Mouse (Mus musculus) telencephalon, adult 2 months (tissue): ENCODE data around the gene Pip4k2b.

ENCODE experiments used
- DNase-seq: peaks from one replicate; pipeline ENCODE4 v3.0.0-alpha.2; 2011; ENCODE audit warnings: low read depth, low spot score

Pip4k2b gene

GRCm38 (mm10) chr11:97694921-97695711, 49.4 kb downstream of the Pip4k2b start:
- DNase-seq, result no peak

DNA sequence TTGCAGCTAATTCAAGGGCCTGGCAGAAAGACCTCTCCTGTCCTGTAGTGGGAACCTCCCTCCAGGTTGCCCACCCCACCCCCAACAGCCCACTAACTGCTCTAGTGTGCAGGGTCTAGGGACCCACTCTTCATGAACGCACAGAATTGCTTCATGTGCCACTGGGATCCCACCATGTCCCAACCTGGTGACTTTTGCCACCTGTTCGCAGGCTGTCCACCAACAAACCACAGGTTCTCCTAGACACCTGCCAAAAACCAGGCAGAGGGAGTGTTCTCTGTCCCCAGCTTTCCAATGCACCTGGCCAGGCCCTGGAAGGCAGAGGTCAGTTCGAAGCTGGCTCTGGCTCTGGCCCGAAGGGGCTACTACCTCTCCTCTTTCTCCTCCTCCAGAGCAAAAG, 50.1 kb downstream of the Pip4k2b start:
- DNase-seq, result no peak

DNA sequence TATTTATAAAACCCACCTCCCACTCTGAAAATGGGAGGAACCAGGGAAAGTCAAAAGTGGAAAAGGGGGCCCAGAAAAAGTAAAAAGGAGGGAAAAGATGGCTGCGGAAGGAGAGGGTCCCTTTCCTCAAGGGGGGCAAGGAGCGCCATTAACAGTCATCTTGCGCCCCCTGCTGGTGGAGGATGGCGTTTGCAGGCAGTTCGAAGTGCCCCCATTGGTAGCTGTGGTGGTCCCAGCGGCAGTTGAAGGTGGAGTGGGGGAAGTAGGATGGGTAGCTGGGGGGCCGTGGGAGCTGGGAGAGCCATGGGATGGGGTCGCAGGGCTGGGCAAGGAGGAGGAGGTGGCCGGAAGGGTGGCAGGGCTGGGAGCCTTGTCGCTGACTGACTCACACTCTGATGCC, 54.6 kb downstream of the Pip4k2b start:
- DNase-seq, result no peak

- no peak for DNase-seq
These were observed 57.4 kb downstream of the Pip4k2b start for GRCm38 (mm10) chr11:97687061-97687460.

GRCm38 (mm10) chr11:97686322-97686908, 58.1 kb downstream of the Pip4k2b start:
- DNase-seq, result no peak

DNA sequence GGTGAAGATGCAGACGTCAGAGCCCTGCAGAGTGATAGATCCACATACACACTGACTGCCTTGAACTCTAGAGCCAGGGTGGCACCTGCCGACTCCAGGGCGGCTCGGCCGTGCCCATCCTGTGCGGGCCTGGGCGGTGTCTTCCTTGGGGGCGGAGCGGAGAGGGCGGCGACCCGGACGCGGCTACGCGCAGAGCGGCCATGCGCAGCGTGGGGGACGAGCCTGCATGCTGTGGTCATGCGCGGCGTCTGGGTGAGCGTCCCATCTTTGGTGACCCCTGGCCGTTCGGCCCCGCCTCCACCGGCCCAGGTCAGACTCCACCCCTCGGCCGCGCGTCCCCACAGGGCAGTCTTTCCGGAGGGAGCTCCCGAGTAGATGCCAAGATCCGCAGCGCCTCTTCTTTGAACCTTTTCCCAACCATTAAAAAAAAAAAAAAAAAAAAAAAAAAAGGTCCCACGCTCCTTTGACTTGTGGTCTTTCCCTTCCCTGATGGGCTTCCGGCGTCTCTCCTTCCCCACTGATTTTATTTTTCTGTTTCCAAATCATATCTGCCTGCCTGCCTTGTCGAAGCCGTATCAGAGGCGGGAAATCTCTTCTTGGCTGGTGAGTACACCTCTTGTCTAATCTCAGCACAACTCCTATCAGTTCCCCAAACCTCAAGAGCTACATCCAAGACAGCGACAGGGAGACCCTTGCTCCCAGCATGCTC, 58.7 kb downstream of the Pip4k2b start, which contains the start of gene Cisd3:
Gene Cisd3, plus strand, starts transcription at position 214 of the 709 bp plus-strand sequence.
- no peak for DNase-seq

DNA sequence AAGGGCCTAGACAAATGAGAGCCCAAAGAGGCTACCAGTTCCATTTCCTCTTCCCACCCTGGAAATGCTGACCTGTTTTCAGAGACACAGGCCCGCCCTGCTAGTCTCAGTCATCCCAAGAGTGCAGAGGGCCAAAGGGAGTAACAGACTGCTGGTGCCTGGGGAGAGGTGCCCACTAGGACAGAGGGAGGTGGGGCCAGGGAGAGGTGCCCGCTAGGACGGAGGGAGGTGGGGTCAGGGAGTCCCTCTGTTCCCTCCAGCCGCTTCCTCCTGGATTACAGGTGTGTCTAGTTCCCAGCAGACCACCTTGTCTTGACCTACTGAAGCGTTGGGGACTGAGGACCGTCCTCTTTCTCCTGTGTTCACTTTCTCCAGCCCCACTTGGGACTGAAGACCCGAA, 59.7 kb downstream of the Pip4k2b start:
- DNase-seq, result no peak

DNA sequence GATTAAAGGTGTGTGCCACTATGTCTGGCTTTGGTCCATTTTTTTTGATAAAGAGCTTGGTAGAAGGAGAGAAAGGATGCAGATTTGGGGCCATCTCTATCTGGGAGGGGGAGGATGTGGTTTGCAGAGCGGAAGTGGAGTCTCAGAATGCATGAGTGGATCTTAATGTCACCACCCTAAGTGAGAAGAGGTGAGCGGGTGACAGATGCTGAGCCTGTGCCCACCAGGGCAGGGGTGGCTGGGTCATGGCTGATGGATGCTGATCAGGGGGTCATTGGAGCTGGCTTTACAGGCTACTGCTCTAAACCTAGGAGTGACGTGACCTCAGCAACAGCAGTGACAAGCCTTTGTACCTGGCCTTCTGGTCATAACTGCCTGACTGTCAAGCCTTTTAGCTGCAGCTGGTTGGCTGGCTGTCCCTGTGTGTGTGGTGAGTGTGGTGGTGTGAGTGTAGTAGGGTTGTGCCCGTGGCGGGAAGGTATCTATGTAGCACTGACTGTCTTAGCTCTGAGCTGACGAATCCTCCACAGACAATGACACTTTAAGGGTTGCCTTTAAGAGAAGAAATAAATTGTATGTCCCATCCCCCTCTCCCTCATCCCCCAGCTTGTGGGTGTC, 60.3 kb downstream of the Pip4k2b start:
- no peak for DNase-seq

- DNase-seq, result no peak
These were observed 61.9 kb downstream of the Pip4k2b start for GRCm38 (mm10) chr11:97682504-97683055.

- no peak for DNase-seq
These were observed 64.1 kb downstream of the Pip4k2b start for GRCm38 (mm10) chr11:97680430-97680829.

- DNase-seq, result no peak
These were observed 66.2 kb downstream of the Pip4k2b start for GRCm38 (mm10) chr11:97678301-97678700.

- DNase-seq, result no peak
These were observed 66.7 kb downstream of the Pip4k2b start for GRCm38 (mm10) chr11:97677842-97678241.

DNA sequence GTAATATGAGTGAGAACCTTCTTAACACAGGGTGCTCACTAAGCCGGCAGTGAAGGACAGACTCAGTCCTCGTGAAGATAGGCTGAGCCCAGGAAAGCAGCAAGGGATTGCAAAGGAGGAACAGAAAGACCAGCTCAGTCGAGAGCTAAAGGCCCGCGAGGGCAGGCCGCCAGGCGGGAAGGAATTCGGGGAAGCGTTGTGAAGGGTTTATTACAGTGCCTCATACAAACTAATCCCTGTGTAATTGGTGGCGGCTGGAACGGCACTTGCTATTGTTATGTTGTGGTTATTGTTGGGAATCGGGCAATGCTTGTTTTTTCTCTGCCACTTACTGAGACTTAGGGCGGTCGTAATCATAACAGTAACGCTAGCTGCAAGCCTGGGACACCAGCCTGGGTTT, 67.1 kb downstream of the Pip4k2b start:
- DNase-seq, result no peak

GRCm38 (mm10) chr11:97676050-97676754, 68.3 kb downstream of the Pip4k2b start:
- no peak for DNase-seq

DNA sequence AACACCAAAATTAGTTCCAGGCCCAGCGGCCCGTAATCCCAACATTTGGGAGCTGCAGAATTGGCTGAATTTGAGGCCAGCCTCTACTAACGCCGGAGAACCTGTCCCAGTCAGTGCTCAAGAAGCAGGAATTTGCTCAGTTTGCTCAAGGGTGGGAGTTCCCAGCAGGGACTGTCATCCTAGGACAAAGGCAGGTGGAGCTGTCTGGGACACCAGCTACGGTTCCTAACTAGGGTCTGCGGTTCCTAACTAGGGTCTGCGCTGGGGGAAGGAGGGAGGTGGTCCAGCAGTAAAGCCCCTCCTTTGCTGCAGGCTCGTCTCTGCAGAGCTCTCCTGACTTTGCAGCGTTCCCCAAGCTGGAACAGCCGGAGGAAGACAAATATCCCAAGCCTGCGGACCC, 71.4 kb downstream of the Pip4k2b start:
- DNase-seq, result no peak

DNA sequence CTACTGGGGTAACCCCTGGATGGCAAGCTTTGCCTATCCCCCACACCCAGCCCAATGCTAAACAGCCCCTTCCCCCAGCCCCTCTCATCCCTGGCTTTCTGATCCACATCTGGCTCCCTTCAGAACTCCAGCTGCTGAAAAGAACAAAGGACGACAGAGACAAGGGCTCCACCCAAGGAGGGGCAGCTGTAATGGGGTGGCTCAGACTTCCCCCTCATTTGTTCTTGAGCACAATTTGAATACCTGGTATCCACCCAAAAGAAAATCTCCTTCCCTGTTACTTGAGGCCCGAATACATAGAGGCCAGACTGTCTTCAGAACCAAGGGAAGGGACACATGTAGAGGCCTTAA, 73.4 kb downstream of the Pip4k2b start:
- no peak for DNase-seq

GRCm38 (mm10) chr11:97670234-97671176, 74.0 kb downstream of the Pip4k2b start:
- peak; percentile 57 for DNase-seq

DNA sequence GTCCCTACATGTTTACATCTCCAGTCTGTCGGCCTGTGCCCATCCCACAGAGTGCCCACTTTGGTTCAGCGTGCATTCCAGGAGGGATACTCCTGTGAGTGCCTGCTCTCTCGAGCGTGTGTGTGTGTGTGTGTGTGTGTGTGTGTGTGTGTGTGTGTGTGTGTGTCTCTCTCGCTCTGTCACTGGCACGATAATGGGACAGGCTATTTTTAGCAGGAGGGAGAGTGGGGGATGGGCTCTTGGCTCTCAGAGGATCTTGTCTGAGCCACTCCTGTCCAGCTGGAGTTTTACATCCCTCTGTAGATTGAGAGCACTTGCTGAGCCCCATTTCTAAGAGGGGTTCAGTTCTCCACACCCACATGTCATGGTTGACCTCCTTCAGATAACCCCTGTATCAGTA, 74.7 kb downstream of the Pip4k2b start:
- DNase-seq, result no peak

GRCm38 (mm10) chr11:97669268-97669667, 75.2 kb downstream of the Pip4k2b start:
- DNase-seq, result no peak

- no peak for DNase-seq
These were observed 76.3 kb downstream of the Pip4k2b start for GRCm38 (mm10) chr11:97668160-97668559.
